9 mouse cellular contexts compared by ENCODE assay signal in the genomic region with DNA sequence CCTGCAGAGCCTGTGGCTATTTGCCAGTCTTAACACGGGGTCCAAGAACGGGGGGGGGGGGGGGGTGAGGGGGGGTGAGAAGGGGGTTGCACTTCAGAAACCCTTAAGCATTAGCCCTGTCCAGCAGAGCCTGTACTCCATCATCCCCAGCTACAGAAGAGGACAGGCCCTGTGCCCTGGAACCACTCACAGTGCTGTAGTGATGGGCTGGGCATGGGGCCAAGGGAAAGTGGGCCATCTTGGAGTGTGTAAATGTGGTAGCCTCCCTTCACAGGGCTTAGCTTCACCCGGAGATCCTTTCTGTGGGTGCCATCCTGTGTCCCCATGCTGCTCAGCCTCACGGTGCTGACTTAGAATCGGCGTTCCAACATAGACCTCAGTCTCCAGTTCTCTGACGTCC. TPM values are rescaled to one million over a fixed set of nuclear protein-coding genes. Genes with fewer than 3 reads are reported as not detected.
DNase-seq lines count a peak whose midpoint lies in the region; ATAC-seq and TF ChIP-seq lines count a peak whose summit lies in the region.
"Had no signal": no experiment of that assay in that cellular context is flagged by ENCODE, and none has a peak within 500 bp of the region (broad histone marks: within the 10 kb centered on the region; RNA-seq: fewer than 3 reads in every experiment).

No protein-coding gene starts in this region.

- DNase-seq in heart, adult 11 months, result peak; percentile 97
- DNase-seq in heart, adult 8-10 months (ENCODE audit: low spot score), result no peak
- peak; percentile 61 for DNase-seq in MN1 (ENCODE audit: low spot score)
- peak; percentile 16 to 38 for DNase-seq in cerebellum, postnatal 36 days
- no peak for DNase-seq in limb, embryonic 10.5 days (ENCODE audit: low spot score)
- DNase-seq in thymus, postnatal 0 days (ENCODE audit: low spot score), result no peak
- no peak for DNase-seq in liver, postnatal 0 days

- no peaks in the 10 kb centered on the region for H3K27me3 ChIP-seq in limb, embryonic 10.5 days (ENCODE audit: low read depth, poor library complexity, severe bottlenecking)
- no peaks in the 10 kb centered on the region for H3K27me3 ChIP-seq in liver, postnatal 0 days (ENCODE audit: insufficient read depth, low read length)
- H3K27me3 ChIP-seq: embryonic facial prominence, embryonic 15.5 days had no signal

- no peak overlapping the region for H3K4me3 ChIP-seq in limb, embryonic 10.5 days
- no peak overlapping the region for H3K4me3 ChIP-seq in liver, postnatal 0 days (ENCODE audit: low read depth, low read length)
- H3K4me3 ChIP-seq: embryonic facial prominence, embryonic 15.5 days had no signal

- 74% methylated on average over 7 of the region's 7 CpGs for WGBS in limb, embryonic 10.5 days
- 83% methylated on average over 5 of the region's 7 CpGs for WGBS in liver, postnatal 0 days (ENCODE audit: insufficient replicate concordance)

- ATAC-seq in CD4-positive, CD25-positive, alpha-beta regulatory T cell, adult 4 months, result no peak
- no peak for ATAC-seq in liver, postnatal 0 days

- no peak for TF ChIP-seq EP300 in liver, postnatal 0 days (IDR thresholded peaks at IDR 0.05; ENCODE audit: low read depth)

- H3K4me1 ChIP-seq in limb, embryonic 10.5 days, result peaks cover 26% of the 10 kb centered on the region
- H3K4me1 ChIP-seq in liver, postnatal 0 days (ENCODE audit: insufficient read depth), result no peaks in the 10 kb centered on the region; the same call in 1 of the 2 replicates

- H3K4me2 ChIP-seq in liver, postnatal 0 days (ENCODE audit: low read depth, low read length), result no peak overlapping the region
- H3K4me2 ChIP-seq: embryonic facial prominence, embryonic 15.5 days had no signal

- no peaks in the 10 kb centered on the region for H3K36me3 ChIP-seq in limb, embryonic 10.5 days
- H3K36me3 ChIP-seq in liver, postnatal 0 days (replicated peaks; ENCODE audit: insufficient read depth, low read length), result 0 out of 2 replicates have a peak, but pooled peaks cover 3% of the 10 kb centered on the region

- no peaks in the 10 kb centered on the region for H3K9me3 ChIP-seq in limb, embryonic 10.5 days (replicated peaks)
- no peaks in the 10 kb centered on the region for H3K9me3 ChIP-seq in liver, postnatal 0 days (ENCODE audit: low read length)
- H3K9me3 ChIP-seq: embryonic facial prominence, embryonic 15.5 days had no signal

- 0 out of 2 replicates have a peak overlapping the region, but pooled peaks have one; percentile 7 for H3K27ac ChIP-seq in limb, embryonic 10.5 days
- H3K27ac ChIP-seq in liver, postnatal 0 days (ENCODE audit: low read depth), result no peak overlapping the region

- no peak for TF ChIP-seq CTCF in liver, postnatal 0 days (IDR thresholded peaks at IDR 0.05; ENCODE audit: low read depth)

- H3K9ac ChIP-seq in liver, postnatal 0 days (replicated peaks), result no peak overlapping the region
- H3K9ac ChIP-seq: embryonic facial prominence, embryonic 15.5 days had no signal

RNA-seq across cellular contexts. Expression of a gene that starts 24.9 kb away (rescaled TPM):
- 10 to 100 TPM; 21.9 to 32.0 (median 26.4) TPM for total RNA-seq in heart, adult 8-10 months (2022)
- 7.3 and 11.5 TPM in 2 replicates for polyA plus RNA-seq in limb, embryonic 10.5 days (2016; fragmentation: Nextera tagmentation; extraction: Ambion mirVana)
- polyA plus RNA-seq in thymus, postnatal 0 days (2015; fragmentation: Nextera tagmentation; extraction: Ambion mirVana), result 15.2 TPM in 2 replicates
- 10 to 100 TPM; 19.1 to 42.0 TPM for polyA plus RNA-seq in CD4-positive, CD25-positive, alpha-beta regulatory T cell, adult 4 months (2017; shearing (Covaris generic))
- polyA plus RNA-seq in liver, postnatal 0 days (2015; fragmentation: Nextera tagmentation; extraction: Ambion mirVana), result 4.0 and 4.3 TPM in 2 replicates

RNA-seq across cellular contexts. Expression of a gene that starts 32.9 kb away (rescaled TPM):
- total RNA-seq in heart, adult 8-10 months (2022), result 1 to 10 TPM; 1.7 to 2.1 (median 2.0) TPM
- 10.1 and 10.6 TPM in 2 replicates for polyA plus RNA-seq in limb, embryonic 10.5 days (2016; fragmentation: Nextera tagmentation; extraction: Ambion mirVana)
- 6.0 TPM in 2 replicates for polyA plus RNA-seq in thymus, postnatal 0 days (2015; fragmentation: Nextera tagmentation; extraction: Ambion mirVana)
- polyA plus RNA-seq in CD4-positive, CD25-positive, alpha-beta regulatory T cell, adult 4 months (2017; shearing (Covaris generic)), result 1 to 10 TPM; 2.5 to 2.9 TPM
- 1.5 and 1.7 TPM in 2 replicates for polyA plus RNA-seq in liver, postnatal 0 days (2015; fragmentation: Nextera tagmentation; extraction: Ambion mirVana)

Comparison
In these comparisons a context has a peak if more than half of its experiments do, and no peak if none do; other contexts are left out.
1. DNase-seq: peak in heart, adult 11 months (single experiment), MN1 (single experiment) and cerebellum, postnatal 36 days (2 of 2); none in heart, adult 8-10 months (single experiment), limb, embryonic 10.5 days (single experiment), thymus, postnatal 0 days (single experiment) and liver, postnatal 0 days (single experiment).